Mouse (Mus musculus) lung, postnatal 0 days (tissue): ENCODE data around the gene Hoxc4. TPM values are rescaled to one million over a fixed set of nuclear protein-coding genes. Genes with fewer than 3 reads are reported as not detected.
A peak's percentile ranks its signal among the peaks of the same experiment; 100 is the strongest.

Experiments
- ATAC-seq: fragments of 200-750 bp; cut with Nextera tagmentation; 2 replicates; pipeline ENCODE4 v1.8.0; 2017; ENCODE audit warnings: moderate library complexity
- DNase-seq: peaks from one replicate; pipeline ENCODE4 v3.0.0-alpha.2; 2016; ENCODE audit warnings: low spot score
- H3K27ac ChIP-seq: fragments of 300-500 bp; sonication (generic); 2 replicates; pipeline ENCODE4 v1.5.1; 2014; ENCODE audit warnings: antibody characterized with exemption, mild to moderate bottlenecking, low read length, mixed read lengths
- H3K27me3 ChIP-seq: fragments of 300-500 bp; sonication (generic); replicated peaks from 2 replicates; pipeline ENCODE4 v1.6.1; 2014; ENCODE audit warnings: low read length, mixed read lengths; ENCODE audit not compliant: insufficient read depth
- H3K36me3 ChIP-seq: fragments of 300-500 bp; sonication (generic); 2 replicates; pipeline ENCODE4 v1.6.1; 2014; ENCODE audit warnings: low read length, mixed read lengths; ENCODE audit not compliant: insufficient read depth
- H3K4me1 ChIP-seq: fragments of 300-500 bp; sonication (generic); 2 replicates; pipeline ENCODE4 v1.6.1; 2014; ENCODE audit warnings: antibody characterized with exemption, low read depth, low read length, mixed read lengths; ENCODE audit not compliant: insufficient read depth
- H3K4me2 ChIP-seq: fragments of 300-500 bp; sonication (generic); replicated peaks from 2 replicates; pipeline ENCODE4 v1.6.1; 2014; ENCODE audit warnings: low read depth, mild to moderate bottlenecking, low read length, moderate library complexity, mixed read lengths
- H3K4me3 ChIP-seq: fragments of 300-500 bp; sonication (generic); 2 replicates; pipeline ENCODE4 v1.5.1; 2014; ENCODE audit warnings: low read depth, low read length
- H3K9ac ChIP-seq: fragments of 300-500 bp; sonication (generic); replicated peaks from 2 replicates; pipeline ENCODE4 v1.6.1; 2014; ENCODE audit warnings: low read depth, mild to moderate bottlenecking
- H3K9me3 ChIP-seq: fragments of 300-500 bp; sonication (generic); 2 replicates; pipeline ENCODE4 v1.6.1; 2016; ENCODE audit warnings: low read length, mixed read lengths
- CTCF ChIP-seq: IDR thresholded peaks from 2 replicates; pipeline ENCODE4 v1.5.1; 2016; ENCODE audit warnings: antibody characterized with exemption, mild to moderate bottlenecking
- EP300 ChIP-seq: IDR thresholded peaks from 2 replicates; pipeline ENCODE4 v1.6.1; 2016; ENCODE audit warnings: antibody characterized with exemption, mild to moderate bottlenecking, control low read depth
- WGBS: fragments of 180-500 bp; shearing (Covaris S2); extraction: QIAGEN DNeasy Blood & Tissue Kit; methylation state at CpG from one replicate; pipeline ENCODE4 v1.1.7; 2014; 5-methylcytosine and 5-hydroxymethylcytosine counted together
- microRNA counts: library from miRNA; unstranded; fragments of <30 nt; microRNA quantifications from one replicate; lab custom pipeline; 2015
- microRNA-seq: library from miRNA; unstranded; fragments of <30 nt; microRNA quantifications from one replicate; pipeline ENCODE4, GENCODE M21; 2016
- polyA plus RNA-seq: library from polyadenylated mRNA; unstranded; fragments of >200 nt; fragmentation: Nextera tagmentation; extraction: Ambion mirVana; gene quantifications from 2 replicates; pipeline ENCODE4 v1.2.1, GENCODE M21; 2015

The Hoxc4 gene
- polyA plus RNA-seq, 1 experiment from 2014 or later: 0.23 TPM

- peaks cover 29% of the 10 kb centered on the region for H3K27me3 ChIP-seq
- WGBS: 58% methylated on average over 1 of the region's 1 CpGs
- TF ChIP-seq CTCF (no peak), EP300 (no peak)
Observed at GRCm38 (mm10) chr15:103083598-103083997, 64.9 kb downstream of the Hoxc4 start.

GRCm38 (mm10) chr15:103084944-103085343 is 66.2 kb downstream of the Hoxc4 start:
- no peaks in the 10 kb centered on the region for H3K36me3 ChIP-seq
- H3K9me3 ChIP-seq: no peaks in the 10 kb centered on the region
- 0 out of 2 replicates have a peak, but pooled peaks cover 6% of the 10 kb centered on the region for H3K4me1 ChIP-seq
- H3K9ac ChIP-seq: no peak overlapping the region
- no peak overlapping the region for H3K4me2 ChIP-seq
- ATAC-seq: no peak
- no peak overlapping the region for H3K27ac ChIP-seq
- TF ChIP-seq CTCF (no peak), EP300 (no peak)
- WGBS: 44% methylated on average over 1 of the region's 1 CpGs
- peaks cover 29% of the 10 kb centered on the region for H3K27me3 ChIP-seq
- no peak overlapping the region for H3K4me3 ChIP-seq
- no peak for DNase-seq

More at GRCm38 (mm10) chr15:103083598-103083997, 64.9 kb downstream of the Hoxc4 start:
- Histone ChIP-seq H3K36me3 (no peaks in the 10 kb centered on the region), H3K9me3 (no peaks in the 10 kb centered on the region), H3K4me3 (no peak overlapping the region), H3K9ac (no peak overlapping the region), H3K4me1 (0 out of 2 replicates have a peak, but pooled peaks cover 6% of the 10 kb centered on the region), H3K4me2 (no peak overlapping the region), H3K27ac (no peak overlapping the region)
- ATAC-seq (no peak), DNase-seq (no peak)

DNA sequence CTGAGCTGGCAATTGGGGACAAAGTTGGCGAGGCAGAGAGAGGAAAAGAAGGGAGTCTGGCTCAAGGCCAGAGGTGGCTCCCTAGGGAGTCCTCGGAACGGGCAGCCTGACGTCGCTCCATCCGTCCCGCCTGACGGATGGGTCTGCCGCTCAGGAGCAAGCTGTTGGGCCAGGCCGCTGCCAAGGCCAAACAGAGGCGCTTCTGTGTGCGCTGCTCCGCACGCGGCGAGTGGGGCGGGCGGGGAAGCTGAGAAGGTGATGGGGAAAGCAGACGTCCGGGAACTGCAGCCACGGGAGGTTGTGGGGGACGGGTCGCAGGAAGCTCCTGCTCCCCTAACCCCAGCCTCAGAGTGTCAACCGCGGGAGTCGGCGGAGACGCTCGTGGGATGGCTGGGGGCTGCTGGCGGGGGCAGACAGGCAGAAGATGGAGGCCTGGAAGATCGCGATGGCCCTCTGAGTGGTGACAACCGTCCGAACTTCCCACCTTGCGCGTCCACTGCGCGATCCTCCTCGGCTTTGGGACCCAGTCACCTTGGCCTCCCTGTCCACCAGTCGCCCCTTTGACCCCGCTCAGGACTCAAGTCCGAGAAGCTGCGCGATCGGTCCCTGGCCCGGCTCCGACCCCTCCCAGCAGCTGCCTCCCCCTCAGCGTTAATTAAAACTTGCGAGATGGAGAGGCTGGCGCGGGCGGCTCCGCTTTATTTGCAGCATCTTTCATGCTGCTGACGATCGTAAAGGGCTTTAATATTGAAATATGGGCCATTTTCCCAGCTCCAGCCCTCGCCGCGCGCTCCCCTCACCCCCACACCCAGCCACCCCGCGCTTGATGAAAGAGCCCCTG is 67.3 kb downstream of the Hoxc4 start:
- H3K4me2 ChIP-seq: no peak overlapping the region
- no peak overlapping the region for H3K27ac ChIP-seq
- H3K27me3 ChIP-seq: peaks cover 31% of the 10 kb centered on the region
- no peak overlapping the region for H3K9ac ChIP-seq
- H3K4me3 ChIP-seq: no peak overlapping the region
- ATAC-seq (no peak), DNase-seq (peak; percentile 8)
- no peaks in the 10 kb centered on the region for H3K9me3 ChIP-seq
- TF ChIP-seq CTCF: no peak
- no peak for TF ChIP-seq EP300
- H3K4me1 ChIP-seq: 0 out of 2 replicates have a peak, but pooled peaks cover 6% of the 10 kb centered on the region
- WGBS: 4% methylated on average over 53 of the region's 61 CpGs
- H3K36me3 ChIP-seq: no peaks in the 10 kb centered on the region

MicroRNAs encoded within 50 kb of the gene (microRNA counts, 519-probe panel; counts per million panel counts)
- not detected for microRNA mmu-miR-615-3p (lab: Ali Mortazavi, UCI)
- microRNA mmu-miR-615-5p (lab: Ali Mortazavi, UCI): not detected

Small RNA genes within 50 kb of the gene (microRNA-seq; reads per million reads assigned to microRNA genes)
- gene Mir196a-2 (10.5 reads per million, percentile 23 among the genes with 10 or more reads in this experiment), gene Mir615 (7.6 reads per million, percentile 19 among the genes with 10 or more reads in this experiment)

Other genes starting within 250 kb of the Hoxc4 start
- not detected in 2 replicates for gene Hoxc13, start 97.8 kb upstream of the Hoxc4 start, polyA plus RNA-seq
- gene Hoxc12, start 82.2 kb upstream of the Hoxc4 start, polyA plus RNA-seq: not detected in 2 replicates
- gene Hoxc11, start 64.5 kb upstream of the Hoxc4 start, polyA plus RNA-seq: not detected in 2 replicates
- gene Hoxc10, start 52.1 kb upstream of the Hoxc4 start, polyA plus RNA-seq: not detected in 2 replicates
- 0.23 TPM in 1 of 2 replicates, not detected in the other for gene Hoxc5, start 51.5 kb upstream of the Hoxc4 start, polyA plus RNA-seq
- gene Hoxc9, start 42.5 kb upstream of the Hoxc4 start, polyA plus RNA-seq: not detected in 2 replicates
- not detected in 2 replicates for gene Hoxc8, start 28.3 kb upstream of the Hoxc4 start, polyA plus RNA-seq
- gene Hoxc6, start 20.7 kb upstream of the Hoxc4 start, polyA plus RNA-seq: not detected in 2 replicates
- 10.5 and 12.2 TPM in 2 replicates for gene Smug1, start 148.2 kb downstream of the Hoxc4 start, polyA plus RNA-seq
- gene Cbx5, start 220.9 kb downstream of the Hoxc4 start, polyA plus RNA-seq: 27.8 and 29.4 TPM in 2 replicates
- gene Hnrnpa1, start 221.5 kb downstream of the Hoxc4 start, polyA plus RNA-seq: 200 and 211 TPM in 2 replicates
- gene Nfe2, start 239.5 kb downstream of the Hoxc4 start, polyA plus RNA-seq: 10.5 and 11.2 TPM in 2 replicates